Mouse (Mus musculus): ENCODE results near the gene Gm45062. TPM values are rescaled to one million over a fixed set of nuclear protein-coding genes. Genes with fewer than 3 reads are reported as not detected.

The Gm45062 gene
- polyA plus RNA-seq, 1 experiment = 5.8 TPM

GRCm38 (mm10) chr6:8368198-8368864 is 109.1 kb downstream of the Gm45062 start:
- Histone ChIP-seq H3K4me1 (ENCODE audit: control insufficient read depth, insufficient read depth, low read length) (no peaks in the 10 kb centered on the region), H3K9me3 (replicated peaks; ENCODE audit: control insufficient read depth, insufficient read depth, low read length, poor library complexity, severe bottlenecking) (no peaks in the 10 kb centered on the region), H3K4me3 (ENCODE audit: low read depth, low read length) (no peak overlapping the region), H3K9ac (ENCODE audit: low read depth, poor library complexity, severe bottlenecking) (no peak overlapping the region), H3K27me3 (ENCODE audit: control insufficient read depth, insufficient read depth, low read length, poor library complexity, severe bottlenecking) (no peaks in the 10 kb centered on the region), H3K27ac (ENCODE audit: insufficient read depth, low read length) (no peak overlapping the region), H3K36me3 (ENCODE audit: control insufficient read depth, insufficient read depth, low read length, poor library complexity, severe bottlenecking) (no peaks in the 10 kb centered on the region)
- no peak for TF ChIP-seq CTCF (IDR thresholded peaks at IDR 0.05; ENCODE audit: low read depth, low read length)

DNA sequence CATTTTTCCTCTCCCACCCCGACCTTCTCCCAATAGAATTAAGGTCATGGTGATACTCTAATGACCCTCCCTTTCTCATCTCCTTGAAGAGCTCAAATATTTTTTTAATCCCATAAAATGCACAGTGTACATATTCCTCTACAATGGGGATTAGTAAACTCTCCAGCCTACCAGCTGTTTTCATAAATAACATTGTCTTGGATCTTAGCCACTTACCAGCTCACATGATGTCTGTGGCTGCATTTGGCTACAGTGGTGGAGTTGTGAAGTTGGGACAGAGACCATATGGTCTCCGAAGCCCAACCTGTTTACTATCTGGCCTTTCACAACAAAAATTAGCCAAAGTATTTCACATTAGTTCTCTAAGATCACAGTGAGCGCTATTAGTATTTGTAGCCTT is 111.4 kb downstream of the Gm45062 start:
- TF ChIP-seq EP300 (IDR thresholded peaks at IDR 0.05; ENCODE audit: insufficient read depth, low read depth, low read length) (no peak), POLR2A (IDR thresholded peaks at IDR 0.05; ENCODE audit: insufficient read depth, low read length) (no peak), CTCF (IDR thresholded peaks at IDR 0.05; ENCODE audit: low read depth, low read length) (no peak)
- H3K9me3 ChIP-seq (replicated peaks; ENCODE audit: control insufficient read depth, insufficient read depth, low read length, poor library complexity, severe bottlenecking) = no peaks in the 10 kb centered on the region
- no peaks in the 10 kb centered on the region for H3K36me3 ChIP-seq (ENCODE audit: control insufficient read depth, insufficient read depth, low read length, poor library complexity, severe bottlenecking)
- H3K4me3 ChIP-seq (ENCODE audit: low read depth, low read length) = no peak overlapping the region
- no peak overlapping the region for H3K27ac ChIP-seq (ENCODE audit: insufficient read depth, low read length)
- no peaks in the 10 kb centered on the region for H3K27me3 ChIP-seq (ENCODE audit: control insufficient read depth, insufficient read depth, low read length, poor library complexity, severe bottlenecking)
- no peaks in the 10 kb centered on the region for H3K4me1 ChIP-seq (ENCODE audit: control insufficient read depth, insufficient read depth, low read length)
- H3K9ac ChIP-seq (ENCODE audit: low read depth, poor library complexity, severe bottlenecking) = no peak overlapping the region

DNA sequence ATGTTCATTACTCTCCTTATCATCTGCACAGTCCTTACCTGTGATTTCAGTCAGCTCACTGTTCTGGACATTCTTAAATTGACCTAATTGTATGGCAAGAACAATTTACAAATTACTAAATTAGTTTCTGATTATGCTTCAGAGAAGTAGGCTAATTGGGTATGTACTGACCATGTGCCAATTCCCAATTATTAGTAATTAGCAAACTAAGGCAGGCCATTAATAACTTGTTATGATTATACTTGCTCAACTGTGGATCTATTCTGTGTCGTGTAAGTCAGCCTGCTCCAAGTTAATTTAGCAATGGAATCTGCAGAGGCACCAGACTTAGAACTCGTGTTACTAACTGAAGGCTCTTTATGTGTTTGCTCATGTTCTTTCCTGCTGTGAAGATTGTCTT is 113.8 kb downstream of the Gm45062 start:
- Histone ChIP-seq H3K4me3 (ENCODE audit: low read depth, low read length) (no peak overlapping the region), H3K36me3 (ENCODE audit: control insufficient read depth, insufficient read depth, low read length, poor library complexity, severe bottlenecking) (no peaks in the 10 kb centered on the region), H3K9me3 (replicated peaks; ENCODE audit: control insufficient read depth, insufficient read depth, low read length, poor library complexity, severe bottlenecking) (no peaks in the 10 kb centered on the region), H3K27me3 (ENCODE audit: control insufficient read depth, insufficient read depth, low read length, poor library complexity, severe bottlenecking) (no peaks in the 10 kb centered on the region), H3K4me1 (ENCODE audit: control insufficient read depth, insufficient read depth, low read length) (no peaks in the 10 kb centered on the region), H3K9ac (ENCODE audit: low read depth, poor library complexity, severe bottlenecking) (no peak overlapping the region), H3K27ac (ENCODE audit: insufficient read depth, low read length) (no peak overlapping the region)
- TF ChIP-seq EP300 (IDR thresholded peaks at IDR 0.05; ENCODE audit: insufficient read depth, low read depth, low read length) (no peak), POLR2A (IDR thresholded peaks at IDR 0.05; ENCODE audit: insufficient read depth, low read length) (no peak)

- Histone ChIP-seq H3K9ac (ENCODE audit: low read depth, poor library complexity, severe bottlenecking) (no peak overlapping the region), H3K9me3 (replicated peaks; ENCODE audit: control insufficient read depth, insufficient read depth, low read length, poor library complexity, severe bottlenecking) (no peaks in the 10 kb centered on the region), H3K36me3 (ENCODE audit: control insufficient read depth, insufficient read depth, low read length, poor library complexity, severe bottlenecking) (no peaks in the 10 kb centered on the region), H3K4me1 (ENCODE audit: control insufficient read depth, insufficient read depth, low read length) (no peaks in the 10 kb centered on the region), H3K4me3 (ENCODE audit: low read depth, low read length) (no peak overlapping the region), H3K27ac (ENCODE audit: insufficient read depth, low read length) (no peak overlapping the region), H3K27me3 (ENCODE audit: control insufficient read depth, insufficient read depth, low read length, poor library complexity, severe bottlenecking) (no peaks in the 10 kb centered on the region)
- TF ChIP-seq EP300 (IDR thresholded peaks at IDR 0.05; ENCODE audit: insufficient read depth, low read depth, low read length) = no peak
- no peak for TF ChIP-seq CTCF (IDR thresholded peaks at IDR 0.05; ENCODE audit: low read depth, low read length)
- no peak for TF ChIP-seq POLR2A (IDR thresholded peaks at IDR 0.05; ENCODE audit: insufficient read depth, low read length)
Observed at GRCm38 (mm10) chr6:8373851-8374250, 114.6 kb downstream of the Gm45062 start.

- no peaks in the 10 kb centered on the region for H3K4me1 ChIP-seq (ENCODE audit: control insufficient read depth, insufficient read depth, low read length)
- no peak overlapping the region for H3K4me3 ChIP-seq (ENCODE audit: low read depth, low read length)
- H3K27ac ChIP-seq (ENCODE audit: insufficient read depth, low read length) = no peak overlapping the region
- H3K9me3 ChIP-seq (replicated peaks; ENCODE audit: control insufficient read depth, insufficient read depth, low read length, poor library complexity, severe bottlenecking) = no peaks in the 10 kb centered on the region
- H3K36me3 ChIP-seq (ENCODE audit: control insufficient read depth, insufficient read depth, low read length, poor library complexity, severe bottlenecking) = no peaks in the 10 kb centered on the region
- H3K9ac ChIP-seq (ENCODE audit: low read depth, poor library complexity, severe bottlenecking) = no peak overlapping the region
- TF ChIP-seq POLR2A (IDR thresholded peaks at IDR 0.05; ENCODE audit: insufficient read depth, low read length) = no peak
- TF ChIP-seq EP300 (IDR thresholded peaks at IDR 0.05; ENCODE audit: insufficient read depth, low read depth, low read length) = no peak
- TF ChIP-seq CTCF (IDR thresholded peaks at IDR 0.05; ENCODE audit: low read depth, low read length) = no peak
- no peaks in the 10 kb centered on the region for H3K27me3 ChIP-seq (ENCODE audit: control insufficient read depth, insufficient read depth, low read length, poor library complexity, severe bottlenecking)
Observed at GRCm38 (mm10) chr6:8374290-8374689, 115.0 kb downstream of the Gm45062 start.

DNA sequence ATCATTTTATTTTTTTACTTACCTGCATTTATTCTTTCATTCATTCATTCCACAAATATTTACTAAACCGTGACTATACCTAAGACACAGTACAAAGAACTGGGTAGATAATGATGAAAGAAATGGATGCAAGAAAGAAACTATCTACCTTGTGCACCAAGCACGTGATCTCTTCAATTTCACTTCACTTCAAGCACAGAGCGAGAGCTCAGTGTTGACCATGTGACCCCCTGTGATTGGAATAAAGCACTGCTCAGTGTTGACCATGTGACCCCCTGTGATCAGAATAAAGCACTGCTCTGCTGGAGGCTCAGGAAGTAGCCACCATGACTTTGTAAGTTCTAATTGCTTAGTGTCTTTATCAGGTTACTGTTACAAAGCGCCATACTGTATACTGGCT is 115.5 kb downstream of the Gm45062 start:
- Histone ChIP-seq H3K9ac (ENCODE audit: low read depth, poor library complexity, severe bottlenecking) (no peak overlapping the region), H3K27ac (ENCODE audit: insufficient read depth, low read length) (no peak overlapping the region), H3K4me3 (ENCODE audit: low read depth, low read length) (no peak overlapping the region), H3K27me3 (ENCODE audit: control insufficient read depth, insufficient read depth, low read length, poor library complexity, severe bottlenecking) (no peaks in the 10 kb centered on the region), H3K4me1 (ENCODE audit: control insufficient read depth, insufficient read depth, low read length) (no peaks in the 10 kb centered on the region), H3K36me3 (ENCODE audit: control insufficient read depth, insufficient read depth, low read length, poor library complexity, severe bottlenecking) (no peaks in the 10 kb centered on the region), H3K9me3 (replicated peaks; ENCODE audit: control insufficient read depth, insufficient read depth, low read length, poor library complexity, severe bottlenecking) (no peaks in the 10 kb centered on the region)
- no peak for TF ChIP-seq POLR2A (IDR thresholded peaks at IDR 0.05; ENCODE audit: insufficient read depth, low read length)
- no peak for TF ChIP-seq EP300 (IDR thresholded peaks at IDR 0.05; ENCODE audit: insufficient read depth, low read depth, low read length)
- TF ChIP-seq CTCF (IDR thresholded peaks at IDR 0.05; ENCODE audit: low read depth, low read length) = no peak

Measured in ES-Bruce4 (cell line).